Mouse (Mus musculus) frontal cortex, adult 2 months (tissue): Measurements from ENCODE around the gene Pls1. TPM values are rescaled to one million over a fixed set of nuclear protein-coding genes. Genes with fewer than 3 reads are reported as not detected.
A peak's percentile ranks its signal among the peaks of the same experiment; 100 is the strongest.

ENCODE experiments used
- DNase-seq, 2 experiments: peaks; one replicate each; pipeline ENCODE4 v3.0.0; 2022; ENCODE audit warnings: low spot score in 1 of 2; ENCODE audit errors: extremely low spot score in 1 of 2
- polyA plus RNA-seq: library from polyadenylated mRNA; depleted of rRNA; stranded (reverse); fragments of >200 nt; gene quantifications from 2 replicates; pipeline ENCODE4 v1.2.3, GENCODE M21; 2012

Gene Pls1
- polyA plus RNA-seq, 1 experiment: 6.1 TPM

GRCm38 (mm10) chr9:95805449-95805848, 39.7 kb downstream of the Pls1 start:
- no peak for DNase-seq

GRCm38 (mm10) chr9:95803783-95804182, 41.3 kb downstream of the Pls1 start:
- DNase-seq: no peak

DNA sequence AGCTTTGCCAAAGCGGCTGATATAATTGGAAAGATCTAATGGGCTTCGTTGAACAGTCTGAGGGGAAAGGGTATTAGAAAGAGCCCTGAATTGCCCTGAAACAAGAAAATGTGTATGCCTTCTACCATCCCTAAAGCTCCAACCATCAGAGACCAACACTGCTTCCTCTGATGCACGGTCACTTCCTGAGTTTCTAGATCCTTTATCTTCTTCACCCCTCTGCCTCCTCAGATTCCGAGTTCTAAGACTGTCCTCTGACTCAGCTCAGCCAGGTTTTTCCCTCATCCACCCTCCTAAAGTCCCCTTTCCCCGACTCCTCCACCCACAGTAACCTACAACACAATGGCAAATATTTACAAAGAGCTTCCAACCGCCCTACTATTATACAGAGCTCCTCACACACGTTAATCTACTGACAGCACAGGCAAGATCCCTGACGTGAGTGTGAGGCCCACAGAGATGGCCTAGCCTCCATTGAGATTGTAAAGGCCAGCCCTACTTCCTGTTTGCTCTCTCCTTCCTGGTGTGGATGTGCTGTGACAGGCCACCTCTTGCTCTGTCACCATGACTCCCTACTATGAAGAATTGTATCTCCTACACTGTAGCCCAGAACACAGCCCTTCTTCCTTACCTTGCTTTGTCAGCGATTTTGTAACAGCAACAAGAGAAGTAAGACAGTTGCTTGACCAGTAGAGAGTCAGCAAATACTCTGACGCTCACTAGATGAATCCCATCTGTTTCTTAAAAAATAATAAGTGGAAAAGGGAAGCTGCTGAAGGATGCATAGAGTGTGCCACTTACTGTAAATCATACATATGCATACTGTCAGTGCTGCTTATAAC, 43.3 kb downstream of the Pls1 start:
- DNase-seq: no peak

- DNase-seq: no peak
These were observed 48.8 kb downstream of the Pls1 start for GRCm38 (mm10) chr9:95796323-95796722.

GRCm38 (mm10) chr9:95795844-95796243, 49.3 kb downstream of the Pls1 start:
- no peak for DNase-seq

DNA sequence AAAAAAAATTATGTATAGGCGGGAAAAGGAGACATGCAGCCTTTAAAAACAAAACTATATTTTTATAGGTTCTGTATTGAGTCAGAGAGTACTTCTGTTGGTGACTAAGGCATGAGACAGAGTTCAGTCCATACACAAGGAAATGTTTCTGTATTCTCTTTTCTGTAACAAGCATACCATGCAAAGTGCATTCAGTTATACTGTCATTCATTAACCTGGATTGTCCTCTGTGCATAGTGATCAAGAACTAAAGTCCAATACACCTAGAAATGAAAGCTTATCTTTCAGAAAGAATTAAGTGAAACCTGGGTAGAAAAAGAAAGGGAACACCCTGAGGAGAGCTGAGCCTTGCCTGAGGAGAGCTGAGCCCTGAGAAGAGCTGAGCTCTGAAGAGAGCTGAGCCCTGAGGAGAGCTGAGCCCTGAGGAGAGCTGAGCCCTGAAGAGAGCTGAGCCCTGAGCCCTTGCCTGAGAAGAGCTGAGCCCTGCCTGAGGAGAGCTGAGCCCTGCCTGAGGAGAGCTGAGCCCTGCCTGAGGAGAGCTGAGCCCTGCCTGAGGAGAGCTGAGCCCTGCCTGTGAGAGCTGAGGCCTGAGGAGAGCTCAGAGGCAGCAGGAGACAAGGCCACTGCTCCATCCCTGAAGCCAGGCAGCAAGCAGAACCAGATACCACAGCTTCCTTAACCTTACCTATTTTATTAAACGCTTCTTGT, 49.9 kb downstream of the Pls1 start:
- DNase-seq: no peak

DNA sequence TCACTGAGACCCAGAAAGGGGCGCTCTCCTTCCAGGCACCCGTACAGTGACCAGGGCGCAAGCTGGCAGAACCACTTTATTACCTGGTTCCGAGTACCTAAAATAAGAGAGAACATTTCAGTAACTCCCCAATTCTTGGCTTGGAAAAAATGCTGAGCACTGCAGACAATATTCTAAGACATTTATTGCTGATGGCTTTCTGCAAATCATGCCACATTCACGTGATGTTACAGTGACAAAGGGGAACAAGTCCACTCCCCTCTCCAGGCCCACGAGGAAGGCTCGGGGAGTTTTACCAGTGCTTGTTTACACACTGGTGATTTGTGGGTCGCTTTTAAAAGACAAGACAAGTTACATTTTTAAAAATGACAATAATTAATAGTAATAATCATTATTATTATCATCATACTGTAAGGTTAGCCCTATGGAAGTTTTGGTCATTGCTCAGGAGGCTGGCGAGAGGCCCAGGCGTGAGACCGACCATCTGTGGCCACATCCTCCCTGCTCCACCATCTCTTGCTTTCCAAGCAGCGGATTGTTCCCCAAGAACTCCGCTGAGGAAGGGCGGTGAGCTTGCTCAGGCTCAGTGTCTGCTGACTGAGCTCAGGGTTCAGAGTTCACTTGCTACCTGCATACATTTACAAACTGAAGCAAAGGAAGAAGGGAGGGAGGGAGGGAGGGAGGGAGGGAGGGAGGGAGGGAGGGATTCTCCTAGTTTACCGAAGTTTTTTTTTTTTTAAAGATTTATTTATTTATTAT, 50.9 kb downstream of the Pls1 start:
- DNase-seq: no peak

GRCm38 (mm10) chr9:95784888-95785511, 60.1 kb downstream of the Pls1 start:
- peak; percentile 16 to 64 for DNase-seq

- peak; percentile 25 to 52 for DNase-seq
These were observed 61.3 kb downstream of the Pls1 start for GRCm38 (mm10) chr9:95783646-95784293.

DNA sequence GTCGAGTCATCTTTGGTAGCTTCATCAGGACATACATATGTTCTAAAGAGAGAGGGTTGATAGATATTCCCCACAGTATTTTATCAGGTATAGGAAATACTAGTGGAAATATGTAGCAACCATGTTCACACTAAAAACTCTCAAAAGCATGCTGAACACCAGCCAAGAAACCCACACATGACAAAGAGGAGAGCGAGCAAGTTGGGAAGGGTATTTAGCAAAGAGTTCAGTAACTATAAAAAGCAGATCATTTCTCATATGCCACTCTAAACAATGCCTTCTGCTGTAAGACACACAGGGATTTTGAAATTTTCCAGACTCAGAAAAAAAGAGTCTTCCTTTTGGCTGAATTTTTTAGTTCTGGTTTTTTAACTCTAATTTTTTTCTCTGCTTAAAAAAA, 73.4 kb downstream of the Pls1 start:
- DNase-seq: peak in 1 of 2 experiments; percentile 51

DNA sequence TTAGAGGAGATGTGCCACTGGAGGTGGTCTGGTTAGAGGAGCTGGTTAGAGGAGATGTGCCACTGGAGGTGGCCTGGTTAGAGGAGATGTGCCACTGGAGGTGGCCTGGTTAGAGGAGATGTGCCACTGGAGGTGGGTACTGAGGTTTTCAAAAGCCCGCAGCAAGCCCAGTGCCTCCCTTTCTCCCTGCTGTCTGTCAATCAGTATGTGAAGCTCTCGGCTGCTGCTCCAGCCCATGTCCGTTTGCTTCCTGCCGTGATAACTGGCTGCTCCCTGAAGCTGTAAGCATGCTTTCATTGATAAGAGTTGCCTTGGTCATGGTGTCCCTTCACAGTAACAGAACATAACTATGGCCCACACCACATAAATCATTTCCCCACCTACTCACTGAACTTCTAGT, 81.9 kb downstream of the Pls1 start:
- no peak for DNase-seq

GRCm38 (mm10) chr9:95762228-95762627, 82.9 kb downstream of the Pls1 start:
- no peak for DNase-seq

DNA sequence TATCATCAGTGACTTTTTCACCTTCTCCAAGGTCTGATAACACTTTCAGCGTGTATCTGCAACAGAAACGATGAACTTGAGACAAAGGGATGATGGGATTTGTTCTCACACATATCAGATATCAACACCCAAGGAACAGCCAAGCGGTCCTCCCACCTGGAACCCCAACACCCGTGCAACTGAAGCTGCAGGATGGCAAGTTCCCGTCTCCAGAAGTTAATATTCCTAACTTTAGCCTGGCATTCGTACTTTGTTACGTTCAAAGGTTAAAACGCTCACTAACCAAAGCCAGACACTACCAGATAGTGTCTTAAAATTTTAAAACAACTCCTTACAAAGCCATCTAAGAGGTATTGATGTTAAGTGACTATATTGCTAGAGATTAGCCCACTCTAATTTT, 83.7 kb downstream of the Pls1 start:
- DNase-seq: no peak

DNA sequence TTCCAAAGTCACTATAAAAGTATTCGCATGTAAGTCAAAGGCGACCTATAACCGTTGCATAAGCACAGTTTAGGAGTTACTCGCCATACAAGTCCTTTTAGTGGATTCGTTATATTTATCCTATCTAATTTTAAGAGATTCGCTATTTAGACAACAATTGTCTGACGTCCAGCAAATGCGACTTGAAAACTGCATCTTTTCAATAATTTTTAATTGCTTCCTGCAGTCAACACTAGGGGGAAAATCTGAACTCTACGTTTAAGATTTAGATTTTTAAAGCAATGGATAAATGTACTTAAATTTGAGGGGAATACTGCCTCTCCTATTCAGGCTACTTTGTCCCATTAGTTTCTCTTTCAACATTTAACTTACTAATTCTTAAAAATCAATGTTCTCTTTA, 94.4 kb downstream of the Pls1 start:
- no peak for DNase-seq

- peak; percentile 60 to 83 for DNase-seq
These were observed 95.0 kb downstream of the Pls1 start, which contains the start of gene Trpc1 for GRCm38 (mm10) chr9:95750037-95750511. Trpc1 (minus strand) TSS chr9:95750375.

DNA sequence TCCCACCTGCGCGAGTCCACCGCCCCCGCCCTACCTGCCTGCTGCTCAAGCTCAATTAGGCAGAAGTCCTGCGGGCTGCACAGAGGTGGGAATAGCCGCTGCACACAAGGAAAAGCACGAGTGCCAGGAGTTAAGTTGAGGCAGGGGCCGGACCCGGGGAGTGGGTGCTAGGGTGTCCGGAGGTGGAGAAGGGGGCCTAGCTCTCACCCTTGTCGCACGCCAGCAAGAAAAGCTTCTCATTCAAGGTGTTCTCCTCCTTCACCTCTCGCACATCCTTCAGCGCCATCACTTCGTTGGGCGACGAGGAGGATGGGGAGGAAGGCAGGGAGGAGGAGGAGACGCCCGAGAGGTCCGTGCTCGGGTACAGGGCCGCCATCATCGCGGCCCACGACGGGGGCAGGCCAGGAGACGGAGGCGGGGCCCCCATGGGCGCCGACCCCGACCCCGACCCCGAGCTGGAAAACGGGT, 95.6 kb downstream of the Pls1 start:
- DNase-seq: peak; percentile 7 to 23

- no peak for DNase-seq
These were observed 97.8 kb downstream of the Pls1 start for GRCm38 (mm10) chr9:95747298-95747697.

GRCm38 (mm10) chr9:95744845-95745613, 100.1 kb downstream of the Pls1 start:
- no peak for DNase-seq

DNA sequence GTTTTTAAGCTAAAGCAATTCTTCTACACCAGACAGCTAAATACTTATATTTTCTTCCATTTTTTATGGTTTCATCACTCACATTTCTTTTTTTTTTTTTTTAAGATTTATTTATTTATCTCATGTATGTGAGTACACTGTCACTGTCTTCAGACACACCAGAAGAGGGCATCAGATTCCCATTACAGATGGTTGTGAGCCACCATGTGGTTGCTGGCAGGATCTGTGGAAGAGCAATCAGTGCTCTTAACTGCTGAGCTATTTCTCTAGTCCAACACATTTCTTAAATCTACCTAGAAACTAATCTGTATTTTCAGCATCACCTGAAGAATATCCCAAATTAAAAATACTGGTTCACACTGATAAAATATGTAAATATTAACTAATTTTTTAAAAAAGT, 108.9 kb downstream of the Pls1 start:
- no peak for DNase-seq
